Mouse (Mus musculus): ENCODE measurements at regions not wholly inside any gene's neighbourhood (a gene's known extent, or its start where the extent isn't known, plus 50 kb on each side); places are given as distances from the start of the nearest gene placed in this dataset.
A peak's percentile ranks its signal among the peaks of the same experiment; 100 is the strongest.

DNA sequence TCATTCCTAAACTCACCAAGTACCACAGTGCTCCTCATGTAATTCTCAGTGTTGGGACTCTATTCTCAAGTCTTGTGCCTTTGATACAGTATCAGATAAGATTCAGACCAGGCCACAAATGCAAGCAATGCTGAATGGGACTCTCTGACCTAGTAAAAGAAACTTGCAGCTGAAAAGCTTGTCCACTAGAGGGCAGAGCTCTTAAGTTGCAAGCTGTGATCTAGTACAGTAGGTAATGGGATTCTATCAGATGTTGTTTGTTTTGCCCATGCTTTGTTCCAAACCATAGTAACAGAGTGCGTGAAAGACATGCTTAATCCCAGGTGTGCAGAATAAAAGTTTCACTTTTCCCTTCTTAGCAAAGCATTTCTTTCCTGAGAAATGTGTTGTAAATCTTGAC is 383.2 kb upstream of the Chrm2 start:
- DNase-seq (ENCODE audit: low spot score) = peak; percentile 2

DNA sequence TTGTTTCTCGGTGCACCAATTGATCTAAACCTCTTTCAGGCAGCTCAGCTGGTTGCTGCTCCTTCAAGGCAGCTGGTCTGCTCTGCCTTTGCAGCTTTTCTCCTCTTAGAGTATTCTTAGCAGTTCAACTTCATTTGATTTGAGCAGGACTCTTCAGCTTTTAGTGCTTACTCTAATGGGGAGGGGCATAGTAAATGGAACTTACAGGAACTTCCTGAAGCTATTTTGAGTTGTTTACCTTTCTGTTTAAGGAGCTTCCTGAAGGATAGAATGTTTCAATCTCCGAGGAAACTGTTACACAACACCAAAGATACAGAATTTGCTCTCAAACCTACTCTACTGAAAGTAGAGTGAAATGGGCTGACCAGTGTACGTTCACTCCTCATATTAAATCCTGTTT is 385.8 kb upstream of the Chrm2 start:
- DNase-seq (ENCODE audit: low spot score) = no peak

DNA sequence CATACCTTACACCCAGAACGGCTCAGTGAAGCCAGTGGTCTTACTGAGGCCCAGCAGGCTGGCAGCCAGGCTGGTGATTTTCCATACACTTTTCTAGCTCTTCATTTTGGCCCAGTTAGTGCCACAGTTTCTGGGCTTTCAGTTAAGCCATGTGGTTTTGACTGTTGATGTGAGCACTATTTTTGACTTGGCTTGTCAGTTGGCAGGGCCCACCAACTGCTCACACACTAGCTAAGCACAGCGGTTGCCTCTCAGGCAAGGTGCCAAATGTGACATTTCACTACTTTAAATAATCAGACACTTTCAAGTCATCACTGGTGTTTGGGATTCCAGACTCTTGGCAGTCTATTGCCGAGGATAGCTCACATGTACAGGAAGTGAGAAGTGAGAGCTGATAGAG is 399.0 kb upstream of the Chrm2 start:
- no peak for DNase-seq (ENCODE audit: low spot score)

DNA sequence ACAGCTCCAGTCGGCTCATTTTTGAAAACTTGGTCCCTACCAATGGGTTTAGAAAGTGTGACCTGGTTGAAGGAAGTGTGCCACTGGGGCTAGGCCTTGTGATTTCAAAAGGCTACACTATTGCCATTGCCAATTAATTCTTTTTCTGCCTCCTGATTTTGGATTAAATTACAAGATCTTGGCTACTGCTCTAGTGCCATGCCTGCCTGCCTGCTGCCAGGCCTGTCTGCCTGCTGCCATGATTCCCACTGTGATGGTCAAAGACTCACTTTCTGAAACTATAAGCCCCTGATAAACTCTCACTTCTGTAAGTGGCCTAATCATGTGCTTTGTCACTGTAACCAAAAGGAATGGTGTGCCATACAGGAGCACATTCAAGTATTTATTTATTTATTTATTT is 400.4 kb upstream of the Mtpn start:
- DNase-seq (ENCODE audit: low spot score) = no peak

DNA sequence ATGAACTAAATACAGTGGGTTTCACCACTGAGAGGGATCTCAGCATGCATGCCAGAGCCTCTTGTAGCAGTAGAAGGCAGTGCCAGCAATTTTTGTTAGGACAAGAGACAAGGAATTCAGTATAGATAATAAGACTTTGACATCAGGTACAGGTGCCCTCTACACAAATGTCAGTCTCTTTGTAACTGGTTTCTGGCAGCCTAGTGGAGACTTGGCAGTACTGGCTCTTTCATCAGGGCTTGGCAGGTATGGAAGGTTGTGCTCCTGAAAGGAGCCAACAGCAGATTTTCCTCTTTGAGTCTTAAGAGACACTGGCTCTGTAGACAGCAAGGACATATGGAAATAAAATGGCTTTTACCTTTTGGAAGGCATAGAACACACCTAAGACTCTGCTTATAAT is 384.5 kb upstream of the Mtpn start:
- no peak for DNase-seq (ENCODE audit: low spot score)

DNA sequence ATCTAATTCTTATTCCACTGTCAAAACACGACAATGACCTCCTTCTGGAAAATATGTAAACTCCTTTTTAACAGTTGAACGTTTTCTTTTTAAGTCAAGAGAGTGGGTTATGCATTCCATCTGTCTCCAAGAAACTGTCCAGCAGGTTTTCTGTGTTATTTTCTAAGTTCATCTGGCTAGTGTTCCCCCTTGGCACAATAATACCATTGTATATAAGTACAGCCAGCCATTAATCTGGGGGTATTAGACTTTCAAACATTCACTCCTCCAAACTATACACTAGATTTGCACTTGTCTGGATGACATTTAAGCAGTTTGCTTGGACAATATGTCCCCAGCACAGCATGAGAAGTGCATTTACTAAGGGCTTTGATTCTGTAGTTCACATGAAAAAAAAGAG is 358.3 kb upstream of the Mtpn start:
- no peak for DNase-seq (ENCODE audit: low spot score)

DNA sequence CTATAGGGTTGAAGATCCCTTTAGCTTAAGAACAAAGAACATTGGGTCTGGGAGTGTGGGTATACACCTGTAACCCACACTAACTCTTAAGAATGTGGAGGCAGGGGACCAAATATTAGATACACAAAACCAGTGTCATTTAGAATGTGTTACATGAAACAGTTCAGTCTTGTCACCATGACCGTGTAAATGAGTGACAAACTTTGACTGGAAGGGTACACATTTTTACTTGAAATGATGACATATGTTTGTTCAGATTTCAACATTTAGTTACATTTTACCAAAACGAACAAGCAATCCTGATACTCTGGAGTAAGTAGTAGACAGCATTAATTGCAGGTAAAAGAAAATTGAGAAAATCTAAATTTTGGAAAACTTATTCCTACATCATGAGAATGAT is 356.0 kb upstream of the Mtpn start:
- DNase-seq (ENCODE audit: low spot score) = no peak

DNA sequence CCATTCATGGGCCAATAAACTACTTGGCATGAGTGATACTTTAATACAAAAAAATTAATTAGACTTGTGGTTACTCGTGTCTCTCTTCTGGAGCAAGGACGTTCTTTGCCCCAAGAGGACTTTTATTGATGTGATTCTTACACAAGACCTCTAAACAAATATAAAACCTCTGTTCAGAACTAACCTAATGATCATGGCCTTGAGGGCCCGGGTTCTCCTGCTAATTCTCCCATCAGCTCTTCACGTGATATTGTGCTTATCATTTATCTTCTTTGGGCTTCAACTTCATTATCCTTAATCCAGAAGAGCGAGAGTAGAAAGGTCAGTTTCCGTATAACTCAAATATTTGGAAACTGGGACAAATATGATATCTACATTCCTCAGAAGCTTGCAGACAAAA is 335.0 kb upstream of the Mtpn start:
- no peak for DNase-seq (ENCODE audit: low spot score)

DNA sequence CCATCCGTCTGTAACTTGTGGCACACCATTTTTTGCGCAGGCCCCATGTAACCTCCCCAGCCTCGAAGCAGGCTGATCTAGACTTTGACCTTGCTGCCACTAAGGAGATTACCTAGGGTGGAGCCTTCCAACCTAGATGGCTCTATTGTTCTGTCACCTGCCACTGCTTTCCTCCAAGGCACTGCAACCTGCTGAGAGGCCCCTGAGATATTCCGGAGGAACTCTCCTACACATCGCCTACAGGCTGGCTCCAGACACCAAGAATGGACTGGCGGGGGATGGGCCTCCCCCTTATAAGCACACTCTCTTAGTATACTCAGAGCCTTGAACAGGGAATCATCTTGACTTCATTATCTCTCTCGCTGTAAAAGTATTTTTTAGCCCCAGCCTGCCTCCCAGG is 331.7 kb upstream of the Mtpn start:
- no peak for DNase-seq (ENCODE audit: low spot score)

DNA sequence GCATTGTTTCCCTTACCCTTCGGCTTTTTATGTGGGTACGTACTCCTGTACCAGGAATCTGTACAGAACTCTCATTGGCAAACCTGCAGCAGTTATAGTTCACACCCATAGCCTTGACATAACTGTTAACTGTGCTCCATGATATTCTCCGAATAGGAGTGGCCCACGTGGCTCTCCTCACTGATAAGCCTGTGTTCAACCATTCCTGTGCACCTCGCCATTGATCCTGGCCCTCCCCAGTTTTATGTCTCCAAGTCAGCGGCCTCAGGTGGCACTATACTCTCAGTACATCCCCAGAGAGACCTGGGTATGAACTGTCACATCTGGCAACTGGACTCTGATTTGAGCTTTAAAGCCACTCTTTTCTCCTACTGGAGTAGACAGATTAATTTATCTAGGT is 324.5 kb upstream of the Mtpn start:
- DNase-seq (ENCODE audit: low spot score) = no peak

DNA sequence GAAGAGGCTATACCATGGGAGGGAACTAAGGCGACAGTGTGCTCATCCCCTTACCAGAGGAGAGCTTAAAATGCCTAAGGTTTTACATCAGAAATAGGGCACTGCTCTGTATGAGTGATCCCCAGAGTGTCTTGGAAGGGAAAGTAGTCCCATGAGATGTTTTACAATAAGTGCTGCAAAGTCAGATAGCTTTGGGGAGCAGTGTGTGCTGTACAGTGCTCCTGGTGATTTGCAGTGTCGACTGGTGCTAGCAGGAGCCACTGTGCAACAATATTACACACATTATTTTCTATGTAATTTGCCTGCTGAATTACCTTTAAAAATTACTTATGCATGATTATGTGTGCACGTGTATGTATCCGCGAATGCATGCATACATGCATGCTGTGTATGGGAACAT is 314.3 kb upstream of the Mtpn start:
- DNase-seq (ENCODE audit: low spot score) = no peak

DNA sequence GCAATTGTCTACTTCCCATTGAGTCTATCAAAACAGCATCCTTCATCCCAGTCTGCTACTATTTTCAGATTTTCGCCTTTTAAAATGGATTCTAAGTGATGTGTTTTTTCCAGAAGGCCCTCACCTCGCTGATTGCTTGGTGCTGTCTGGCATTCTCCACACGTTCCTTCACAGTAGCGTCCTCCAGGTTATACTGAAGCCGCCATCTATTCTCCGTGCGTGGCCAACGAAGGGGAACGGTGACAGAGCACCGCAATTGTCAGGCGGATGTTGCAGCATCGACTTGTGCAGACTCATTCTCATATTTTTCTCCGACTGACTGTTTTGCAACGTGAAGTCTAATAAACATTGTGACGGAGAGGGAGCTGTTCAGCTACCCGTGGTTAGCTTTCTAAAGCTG is 277.0 kb upstream of the Mtpn start:
- no peak for DNase-seq (ENCODE audit: low spot score)

DNA sequence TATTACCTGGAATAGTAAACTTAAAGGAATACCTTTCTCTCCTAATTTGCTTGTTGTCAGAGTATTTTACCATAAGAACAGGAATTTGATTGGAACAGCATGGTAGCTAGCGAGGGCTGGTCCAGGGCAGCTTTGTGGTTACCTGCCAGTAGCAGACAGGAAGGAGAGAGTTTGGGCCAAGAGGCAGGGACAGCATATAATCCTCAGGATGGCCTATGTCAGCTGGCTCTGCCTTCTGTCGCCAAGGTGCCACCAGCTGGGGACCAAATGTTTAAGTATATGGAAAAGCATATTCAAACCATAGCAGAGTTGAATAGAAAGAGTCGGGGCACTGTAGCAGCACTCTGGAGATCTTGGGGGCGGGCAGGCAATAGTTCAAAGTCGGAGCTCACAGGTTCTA is 274.8 kb upstream of the Mtpn start:
- no peak for DNase-seq (ENCODE audit: low spot score)

DNA sequence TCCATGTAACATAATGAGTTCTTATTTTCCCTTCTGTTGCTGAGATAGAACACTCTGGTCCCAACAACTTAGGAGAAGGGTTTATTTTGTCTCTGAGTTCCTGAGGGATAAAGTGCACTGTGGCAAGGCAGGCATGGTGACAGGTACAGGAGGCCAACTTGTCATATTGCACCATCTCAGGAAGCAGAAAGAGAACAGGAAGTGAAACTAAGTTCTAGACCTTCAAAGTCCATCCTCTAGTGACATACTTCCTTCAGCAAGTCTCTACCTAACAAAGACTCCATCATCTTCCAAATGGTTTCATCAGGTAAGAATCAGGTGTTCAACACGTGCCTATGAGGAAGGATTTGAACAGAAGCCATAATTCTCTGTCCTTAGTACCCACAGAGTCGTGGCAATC is 266.1 kb upstream of the Mtpn start:
- no peak for DNase-seq (ENCODE audit: low spot score)

DNA sequence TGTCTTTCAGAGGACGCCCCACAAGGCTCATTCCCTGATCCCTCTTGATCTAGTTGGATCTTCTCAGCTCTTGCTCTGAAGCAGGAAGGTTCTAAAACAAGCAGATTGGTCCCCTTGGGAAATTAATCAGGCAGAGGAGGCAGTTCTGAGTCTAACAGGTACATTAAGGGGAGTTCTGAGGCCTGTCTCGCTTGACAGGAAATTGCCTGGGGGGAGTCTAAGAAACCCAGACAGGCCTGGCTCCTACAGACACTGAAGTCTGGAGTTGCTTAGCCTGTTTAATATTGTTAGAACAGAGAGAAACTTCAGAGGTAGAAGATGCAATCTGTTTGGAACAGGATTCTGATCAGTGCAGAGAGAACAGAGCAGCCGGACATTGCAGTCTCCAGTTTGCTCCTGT is 264.4 kb upstream of the Mtpn start:
- no peak for DNase-seq (ENCODE audit: low spot score)

DNA sequence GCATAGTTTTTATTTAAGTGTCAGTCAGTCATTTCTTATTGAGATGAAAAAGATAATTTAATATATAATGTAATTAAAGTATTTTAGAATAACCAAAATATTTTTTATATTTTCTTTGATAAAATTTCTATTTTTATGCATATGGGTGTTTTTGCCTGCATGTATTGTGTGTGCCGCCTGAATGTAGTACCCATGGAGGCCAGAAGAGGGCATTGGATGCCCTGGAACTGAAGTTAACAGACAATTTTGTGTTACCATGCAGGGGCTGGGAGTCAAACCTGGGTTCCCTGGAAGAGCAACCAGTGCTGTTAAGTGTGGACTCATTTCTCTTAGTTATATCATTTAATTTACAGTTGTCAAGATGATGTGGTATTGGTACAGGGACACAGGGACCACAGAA is 240.0 kb upstream of the Mtpn start:
- DNase-seq (ENCODE audit: low spot score) = no peak

DNA sequence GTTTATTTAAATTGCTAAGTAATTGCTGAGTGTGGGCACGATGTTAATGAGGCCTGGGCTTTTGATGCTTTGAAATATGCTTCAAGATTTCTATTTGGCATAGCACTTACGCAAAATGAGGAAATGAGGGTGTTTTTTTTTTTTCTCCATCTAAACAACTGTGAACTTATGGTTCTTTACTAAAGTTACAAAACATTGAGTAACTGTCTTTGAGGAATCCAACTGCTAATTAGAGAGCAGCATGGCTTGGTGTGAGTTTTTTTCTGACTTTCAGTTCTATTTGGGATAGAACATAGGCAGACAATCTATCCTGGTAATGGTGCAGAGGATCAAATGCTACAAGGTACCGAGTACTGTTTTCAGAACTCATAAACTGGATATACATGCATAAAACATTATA is 231.2 kb upstream of the Mtpn start:
- no peak for DNase-seq (ENCODE audit: low spot score)

DNA sequence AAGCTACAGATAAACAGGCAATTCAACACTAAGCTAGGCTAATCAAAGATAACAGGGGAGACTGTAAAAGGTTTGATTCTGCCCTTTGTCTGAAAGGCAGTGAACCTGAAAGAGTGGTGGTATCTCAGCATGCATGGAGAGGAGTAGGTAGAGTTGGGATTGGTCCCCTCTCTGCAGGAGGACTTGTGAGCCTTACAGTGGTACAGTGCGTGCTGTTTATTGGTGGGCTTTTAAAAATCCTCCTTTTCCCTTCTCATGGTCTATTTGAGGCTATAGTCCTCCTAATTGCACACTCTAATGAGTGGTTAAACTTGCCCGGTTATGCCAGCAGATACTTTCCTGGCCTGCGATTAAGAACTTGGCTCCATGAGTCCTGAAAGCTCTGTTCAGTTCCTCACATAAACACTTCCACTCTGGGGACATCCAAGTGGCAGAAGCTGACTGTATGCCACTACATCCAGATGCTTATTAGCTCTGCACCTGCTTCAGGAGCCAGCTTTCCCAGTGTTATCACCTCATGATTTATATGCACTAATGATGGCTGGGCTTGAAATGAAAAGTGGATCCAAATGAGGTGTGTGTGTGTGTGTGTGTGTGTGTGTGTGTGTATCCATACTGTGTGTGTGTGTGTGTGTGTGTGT is 220.0 kb upstream of the Mtpn start:
- DNase-seq (ENCODE audit: low spot score) = no peak

DNA sequence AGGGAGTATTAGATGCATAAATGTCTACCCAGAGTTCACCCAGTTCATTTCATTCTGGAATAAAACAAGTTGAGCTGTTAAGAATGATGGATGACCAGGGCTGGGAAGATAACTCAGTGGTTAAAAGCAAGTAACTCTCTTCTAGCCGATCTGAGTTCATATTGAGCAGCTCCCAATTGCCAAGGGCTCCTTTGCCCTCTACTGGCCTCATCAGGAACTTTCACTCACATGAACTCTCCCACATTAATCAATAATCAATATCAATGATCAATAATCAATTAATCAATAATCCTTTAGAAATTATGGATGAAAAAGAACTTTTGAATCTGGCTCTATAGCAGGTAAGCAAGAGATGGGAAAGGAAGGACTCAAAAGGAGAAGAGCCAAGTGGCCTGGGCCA is 206.3 kb upstream of the Mtpn start:
- no peak for DNase-seq (ENCODE audit: low spot score)

DNA sequence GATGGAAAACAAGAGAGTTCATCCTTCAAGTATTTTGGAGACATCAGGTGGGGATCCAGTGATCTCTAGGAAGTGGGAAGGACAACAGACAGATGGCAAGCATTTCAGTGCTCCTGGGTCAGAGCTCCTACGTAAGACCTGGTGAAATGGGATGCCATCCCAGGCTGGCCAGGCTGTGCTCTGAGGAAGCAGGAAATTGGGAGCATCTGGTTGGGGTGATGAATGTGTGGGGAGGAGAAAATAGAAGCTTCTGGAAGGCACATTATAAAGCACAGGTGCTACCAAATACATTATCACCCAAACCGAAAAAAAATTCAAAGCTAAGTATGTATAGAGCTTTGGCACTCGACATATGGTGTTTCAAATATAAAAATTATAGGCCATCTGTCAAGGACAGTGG is 165.9 kb upstream of the Mtpn start:
- DNase-seq (ENCODE audit: low spot score) = no peak

DNA sequence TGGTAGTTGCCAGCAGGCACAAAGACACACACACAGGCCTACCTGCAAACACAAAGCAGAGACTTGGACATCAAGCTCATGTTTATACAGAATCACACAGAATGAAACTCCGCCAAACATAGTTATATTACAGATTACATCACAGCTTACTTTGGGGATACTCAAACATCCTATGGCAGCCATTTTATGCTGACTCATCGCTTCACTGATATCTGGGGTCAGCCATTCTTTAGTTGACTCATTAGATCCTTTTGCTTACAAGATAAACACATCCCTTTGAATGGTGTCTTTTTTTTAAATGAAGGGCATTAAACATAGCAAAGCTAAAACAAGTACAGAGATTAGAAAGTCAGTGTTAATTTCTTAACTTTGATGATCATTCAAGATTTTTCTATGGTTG is 127.4 kb upstream of the Mtpn start:
- DNase-seq (ENCODE audit: low spot score) = no peak

DNA sequence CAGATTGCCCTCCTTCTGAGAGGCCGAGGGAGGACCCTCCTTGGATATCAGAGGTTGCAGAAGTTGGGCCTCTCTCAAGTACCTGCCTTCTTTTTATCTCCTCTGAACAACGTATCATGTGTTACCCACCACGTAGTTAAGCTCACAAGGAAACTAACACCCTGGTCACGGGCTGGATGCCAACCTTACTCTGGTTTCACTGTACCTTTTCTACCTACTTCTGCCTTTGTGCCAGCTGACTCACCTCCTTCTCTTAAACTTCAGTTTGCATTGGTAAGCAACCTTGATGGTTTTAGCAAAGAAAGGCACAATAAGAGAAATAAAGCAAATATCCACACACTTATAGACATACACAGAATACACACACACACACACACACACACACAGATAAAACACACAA is 111.7 kb upstream of the Mtpn start:
- no peak for DNase-seq (ENCODE audit: low spot score)

DNA sequence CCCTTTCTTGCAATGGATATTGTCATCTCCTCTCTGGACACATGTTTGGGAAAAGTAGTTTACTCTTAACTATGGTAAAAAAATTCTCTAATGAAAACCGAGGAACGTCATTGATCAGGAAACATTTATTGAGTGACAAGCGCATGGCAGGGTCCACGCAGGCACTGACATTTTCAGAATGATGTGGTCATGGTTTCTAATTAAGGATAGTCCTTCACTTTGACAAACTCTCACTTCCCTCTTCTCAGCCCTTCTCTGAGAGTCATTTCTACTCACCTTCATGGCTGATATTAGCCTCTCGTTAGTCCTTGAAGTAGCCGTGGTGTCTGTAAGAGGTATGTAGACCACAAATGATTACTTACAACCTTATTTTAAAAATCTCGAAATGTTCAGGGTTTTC is 105.5 kb upstream of the Mtpn start:
- no peak for DNase-seq (ENCODE audit: low spot score)

DNA sequence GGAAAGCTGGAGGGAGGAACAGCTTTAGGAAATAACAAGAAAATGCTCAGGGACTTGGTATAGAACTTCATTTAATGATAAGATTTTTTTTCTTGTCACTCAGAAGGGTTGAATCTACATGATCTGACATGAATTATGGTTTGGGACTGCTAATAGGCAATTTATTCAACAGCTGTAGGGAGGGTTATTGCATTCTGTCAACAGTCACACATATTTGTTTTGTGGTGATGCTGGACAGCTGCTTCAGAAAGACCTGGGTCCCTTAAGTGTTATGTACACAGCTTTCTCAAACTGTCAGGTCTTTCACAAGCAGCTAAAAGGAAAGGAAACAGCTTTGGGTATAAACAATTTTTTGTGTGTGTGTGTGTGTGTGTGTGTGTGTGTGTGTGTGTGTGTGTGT is 101.0 kb upstream of the Mtpn start:
- DNase-seq (ENCODE audit: low spot score) = no peak

DNA sequence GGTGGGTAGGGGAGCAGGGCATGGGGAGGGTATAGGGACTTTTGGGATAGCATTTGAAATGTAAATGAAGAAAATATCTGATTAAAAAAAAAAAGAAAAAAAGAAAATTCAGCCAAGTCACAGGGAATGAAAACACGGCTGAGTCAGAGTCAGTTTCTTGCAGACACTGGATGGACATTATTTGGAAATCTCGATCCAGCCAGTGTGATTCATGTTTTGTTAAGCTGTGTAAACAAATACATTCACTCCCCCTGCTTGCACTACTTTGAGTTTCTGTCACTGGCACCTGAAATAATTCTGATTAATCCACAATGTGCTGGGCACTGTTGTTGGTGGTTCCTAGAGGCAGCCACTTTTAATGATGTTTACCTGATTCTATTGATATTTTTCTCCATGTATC is 68.6 kb upstream of the Mtpn start:
- no peak for DNase-seq (ENCODE audit: low spot score)
